ENCODE assay signal across 8 mouse cellular contexts in genomic region chr11:102604010-102604584, GRCm38 (mm10). TPM values are rescaled to one million over a fixed set of nuclear protein-coding genes. Genes with fewer than 3 reads are reported as not detected.
DNase-seq lines count a peak whose midpoint lies in the region; ATAC-seq and TF ChIP-seq lines count a peak whose summit lies in the region.

Fzd2 (plus strand) TSS chr11:102604396.

- no peaks in the 10 kb centered on the region for H3K36me3 ChIP-seq in forebrain, embryonic 11.5 days (ENCODE audit: control insufficient read depth, insufficient read depth, low read length)
- no peaks in the 10 kb centered on the region for H3K36me3 ChIP-seq in heart, embryonic 15.5 days
- no peaks in the 10 kb centered on the region for H3K36me3 ChIP-seq in liver, embryonic 12.5 days
- H3K36me3 ChIP-seq in neural tube, embryonic 11.5 days (ENCODE audit: control insufficient read depth, insufficient read depth, low read length), result no peaks in the 10 kb centered on the region

- peak within 1 kb of the TSS; percentile 99 for H3K9ac ChIP-seq in forebrain, embryonic 11.5 days (ENCODE audit: low read length)
- peak within 1 kb of the TSS; percentile 95 for H3K9ac ChIP-seq in heart, embryonic 15.5 days
- H3K9ac ChIP-seq in liver, embryonic 12.5 days, result peak within 1 kb of the TSS; percentile 55
- peak within 1 kb of the TSS; percentile 97 for H3K9ac ChIP-seq in neural tube, embryonic 11.5 days (ENCODE audit: low read length)

- TF ChIP-seq POLR2A in bone marrow, adult 2 months (IDR thresholded peaks at IDR 0.05; ENCODE audit: borderline replicate concordance, control insufficient read depth, low read depth, low read length), result no peak

- peak; percentile 92 for ATAC-seq in forebrain, embryonic 11.5 days (replicated peaks; ENCODE audit: low FRiP score)
- peak; percentile 91 for ATAC-seq in heart, embryonic 15.5 days (replicated peaks; ENCODE audit: insufficient number of reproducible peaks, insufficient read depth, low FRiP score, low read depth)
- peak; percentile 49 for ATAC-seq in liver, embryonic 12.5 days
- ATAC-seq in neural tube, embryonic 11.5 days (ENCODE audit: insufficient read depth, low FRiP score, low TSS enrichment), result peak; percentile 88

- H3K27ac ChIP-seq in bone marrow, adult 2 months (ENCODE audit: control insufficient read depth, insufficient read depth, low read depth, low read length, poor library complexity), result no peak within 1 kb of the TSS; the same call in 1 of the 2 replicates
- H3K27ac ChIP-seq in forebrain, embryonic 11.5 days (ENCODE audit: low read depth, low read length), result peak within 1 kb of the TSS; percentile 100
- peak within 1 kb of the TSS; percentile 98 for H3K27ac ChIP-seq in heart, embryonic 15.5 days
- peak within 1 kb of the TSS; percentile 62 for H3K27ac ChIP-seq in liver, embryonic 12.5 days
- peak within 1 kb of the TSS; percentile 98 for H3K27ac ChIP-seq in neural tube, embryonic 11.5 days (ENCODE audit: low read depth, low read length)

- under 1% methylated on average over 31 of the region's 31 CpGs for WGBS in bone marrow, adult 2 months
- under 1% methylated on average over 29 of the region's 31 CpGs for WGBS in forebrain, embryonic 11.5 days
- under 1% methylated on average over 31 of the region's 31 CpGs for WGBS in heart, embryonic 15.5 days
- under 1% methylated on average over 28 of the region's 31 CpGs for WGBS in liver, embryonic 12.5 days (ENCODE audit: insufficient replicate concordance)
- 0% methylated on average over 17 of the region's 31 CpGs for WGBS in neural tube, embryonic 11.5 days

- DNase-seq in 3T3-L1 (ENCODE audit: low read depth, low spot score), result peak; percentile 99
- peak; percentile 99 for DNase-seq in forebrain, embryonic 11.5 days (ENCODE audit: low spot score)
- DNase-seq in kidney, postnatal 14 days, result peak; percentile 92
- DNase-seq in neural tube, embryonic 11.5 days (ENCODE audit: low spot score), result peak; percentile 99
- peak; percentile 74 for DNase-seq in urinary bladder, adult 2 months (ENCODE audit: low spot score)

- H3K27me3 ChIP-seq in forebrain, embryonic 11.5 days (ENCODE audit: control insufficient read depth, insufficient read depth, low read length), result no peaks in the 10 kb centered on the region
- H3K27me3 ChIP-seq in heart, embryonic 15.5 days, result 0 out of 2 replicates have a peak, but pooled peaks cover 5% of the 10 kb centered on the region
- peaks cover 85% of the 10 kb centered on the region for H3K27me3 ChIP-seq in liver, embryonic 12.5 days (replicated peaks)
- H3K27me3 ChIP-seq in neural tube, embryonic 11.5 days (ENCODE audit: control insufficient read depth, insufficient read depth, low read length), result no peaks in the 10 kb centered on the region

- H3K4me1 ChIP-seq in bone marrow, adult 2 months (ENCODE audit: control insufficient read depth, insufficient read depth, low read length), result no peaks in the 10 kb centered on the region
- H3K4me1 ChIP-seq in forebrain, embryonic 11.5 days (replicated peaks; ENCODE audit: control insufficient read depth, insufficient read depth, low read length), result peaks cover 12% of the 10 kb centered on the region
- H3K4me1 ChIP-seq in heart, embryonic 15.5 days (replicated peaks), result peaks cover 27% of the 10 kb centered on the region
- H3K4me1 ChIP-seq in liver, embryonic 12.5 days, result peaks cover 10% of the 10 kb centered on the region
- H3K4me1 ChIP-seq in neural tube, embryonic 11.5 days (ENCODE audit: control insufficient read depth, insufficient read depth, low read length), result peaks cover 13% of the 10 kb centered on the region

- H3K4me3 ChIP-seq in bone marrow, adult 2 months (replicated peaks; ENCODE audit: control insufficient read depth, low read depth, low read length), result peak within 1 kb of the TSS; percentile 11
- H3K4me3 ChIP-seq in forebrain, embryonic 11.5 days (ENCODE audit: low read depth, low read length), result peak within 1 kb of the TSS; percentile 78
- H3K4me3 ChIP-seq in heart, embryonic 15.5 days, result peak within 1 kb of the TSS; percentile 88
- H3K4me3 ChIP-seq in liver, embryonic 12.5 days, result peak within 1 kb of the TSS; percentile 54
- H3K4me3 ChIP-seq in neural tube, embryonic 11.5 days (ENCODE audit: low read depth, low read length), result peak within 1 kb of the TSS; percentile 77

- no peak for TF ChIP-seq CTCF in bone marrow, adult 2 months (IDR thresholded peaks at IDR 0.05; ENCODE audit: control insufficient read depth, insufficient read depth, low read length)

- H3K4me2 ChIP-seq in forebrain, embryonic 11.5 days (ENCODE audit: low read depth, low read length, severe bottlenecking), result peak within 1 kb of the TSS; percentile 70
- H3K4me2 ChIP-seq in heart, embryonic 15.5 days, result peak within 1 kb of the TSS; percentile 91
- peak within 1 kb of the TSS; percentile 65 for H3K4me2 ChIP-seq in liver, embryonic 12.5 days
- peak within 1 kb of the TSS; percentile 83 for H3K4me2 ChIP-seq in neural tube, embryonic 11.5 days (ENCODE audit: low read depth)

- no peaks in the 10 kb centered on the region for H3K9me3 ChIP-seq in forebrain, embryonic 11.5 days (ENCODE audit: control insufficient read depth, low read length)
- H3K9me3 ChIP-seq in heart, embryonic 15.5 days (replicated peaks), result no peaks in the 10 kb centered on the region
- H3K9me3 ChIP-seq in liver, embryonic 12.5 days (replicated peaks), result no peaks in the 10 kb centered on the region
- H3K9me3 ChIP-seq in neural tube, embryonic 11.5 days (ENCODE audit: control insufficient read depth, low read length), result no peaks in the 10 kb centered on the region

RNA-seq across cellular contexts. Expression of gene Fzd2, which starts in this region (rescaled TPM):
- 0.42 TPM in 1 of 2 replicates, not detected in the other for polyA plus RNA-seq in bone marrow, adult 2 months (2011; ENCODE audit: insufficient read depth, insufficient read length, low replicate concordance, missing spikeins)
- 45.2 and 46.3 TPM in 2 replicates for polyA plus RNA-seq in forebrain, embryonic 11.5 days (2014; fragmentation: Nextera tagmentation; extraction: Ambion mirVana)
- 15.1 and 20.4 TPM in 2 replicates for polyA plus RNA-seq in heart, embryonic 15.5 days (2015; fragmentation: Nextera tagmentation; extraction: Ambion mirVana)
- polyA plus RNA-seq in liver, embryonic 12.5 days (2016; fragmentation: Nextera tagmentation; extraction: Ambion mirVana), result 3.5 and 4.7 TPM in 2 replicates
- polyA plus RNA-seq in neural tube, embryonic 11.5 days (2014; fragmentation: Nextera tagmentation; extraction: Ambion mirVana), result 37.3 and 40.4 TPM in 2 replicates
- polyA plus RNA-seq in urinary bladder, adult 2 months (2012; rRNA removed), result 53.7 and 54.9 TPM in 2 replicates

Comparison
In these comparisons a context has a peak if more than half of its experiments do, and no peak if none do; other contexts are left out.
1. H3K4me3 ChIP-seq: peak in every context shown above with its lines; median percentile 88 in heart, embryonic 15.5 days; 78 in forebrain, embryonic 11.5 days; 77 in neural tube, embryonic 11.5 days; 54 in liver, embryonic 12.5 days; 11 in bone marrow, adult 2 months.